Mouse (Mus musculus): ENCODE measurements around the gene Il17d. TPM values are rescaled to one million over a fixed set of nuclear protein-coding genes. Genes with fewer than 3 reads are reported as not detected.

Gene Il17d
- polyA plus RNA-seq, 2 experiments from 2014 or later, result not detected

- no peak for ATAC-seq
These were observed 11.1 kb downstream of the Il17d start for GRCm38 (mm10) chr14:57535646-57536045.

- no peak for ATAC-seq
These were observed 12.2 kb downstream of the Il17d start for GRCm38 (mm10) chr14:57536820-57537219.

- ATAC-seq, result no peak
These were observed 12.9 kb downstream of the Il17d start for GRCm38 (mm10) chr14:57537261-57538015.

GRCm38 (mm10) chr14:57540683-57541082 is 16.1 kb downstream of the Il17d start:
- no peak for ATAC-seq

GRCm38 (mm10) chr14:57542231-57542630 is 17.7 kb downstream of the Il17d start:
- no peak for ATAC-seq

GRCm38 (mm10) chr14:57543420-57544039 is 19.0 kb downstream of the Il17d start:
- ATAC-seq, result no peak

- ATAC-seq, result no peak
These were observed 20.9 kb downstream of the Il17d start for GRCm38 (mm10) chr14:57545526-57545925.

GRCm38 (mm10) chr14:57546131-57546530 is 21.6 kb downstream of the Il17d start:
- ATAC-seq, result no peak

GRCm38 (mm10) chr14:57546557-57547021 is 22.0 kb downstream of the Il17d start:
- no peak for ATAC-seq

GRCm38 (mm10) chr14:57547062-57547461 is 22.5 kb downstream of the Il17d start:
- ATAC-seq, result no peak

- no peak for ATAC-seq
These were observed 28.4 kb downstream of the Il17d start for GRCm38 (mm10) chr14:57552945-57553344.

- ATAC-seq, result no peak
These were observed 29.9 kb downstream of the Il17d start for GRCm38 (mm10) chr14:57554434-57554833.

GRCm38 (mm10) chr14:57555471-57556070 is 31.0 kb downstream of the Il17d start:
- ATAC-seq, result no peak

GRCm38 (mm10) chr14:57556922-57557321 is 32.3 kb downstream of the Il17d start:
- no peak for ATAC-seq

GRCm38 (mm10) chr14:57565626-57566025 is 41.0 kb downstream of the Il17d start:
- ATAC-seq, result no peak

- peak; percentile 100 for ATAC-seq
These were observed 46.9 kb downstream of the Il17d start, which contains the start of gene Eef1akmt1 for GRCm38 (mm10) chr14:57571155-57572133. Gene Eef1akmt1 (minus strand): TSS chr14:57571612.

GRCm38 (mm10) chr14:57574792-57575587 is 50.4 kb downstream of the Il17d start:
- ATAC-seq, result no peak

GRCm38 (mm10) chr14:57576364-57577060 is 51.9 kb downstream of the Il17d start:
- ATAC-seq, result no peak

- ATAC-seq, result no peak
These were observed 67.3 kb downstream of the Il17d start for GRCm38 (mm10) chr14:57591830-57592229.
